ENCODE assay signal across 9 mouse cellular contexts in the genomic region with DNA sequence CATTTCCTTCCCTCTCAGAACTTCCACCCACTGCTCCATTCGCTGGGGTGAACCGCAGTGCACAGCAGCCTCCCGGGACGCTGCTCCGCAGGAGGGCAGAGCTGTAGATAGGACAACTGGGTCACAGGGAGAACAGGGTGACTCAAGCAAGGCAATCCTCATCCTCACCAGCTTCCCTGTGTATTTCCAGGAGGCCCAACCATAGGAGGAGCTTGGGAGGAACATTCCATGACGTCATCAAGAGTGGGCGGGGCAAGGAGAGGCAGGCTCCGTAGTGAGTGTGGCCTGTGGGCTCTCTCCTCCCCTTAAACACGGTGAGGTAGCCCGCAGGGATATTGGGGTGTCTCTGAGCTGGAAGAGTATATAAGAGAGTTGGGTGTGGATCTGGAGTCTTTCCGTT. TPM values are rescaled to one million over a fixed set of nuclear protein-coding genes. Genes with fewer than 3 reads are reported as not detected.
DNase-seq lines count a peak whose midpoint lies in the region; ATAC-seq and TF ChIP-seq lines count a peak whose summit lies in the region.
"Had no signal": no experiment of that assay in that cellular context is flagged by ENCODE, and none has a peak within 500 bp of the region (broad histone marks: within the 10 kb centered on the region; RNA-seq: fewer than 3 reads in every experiment).

No protein-coding gene starts in this region.

- H3K27ac ChIP-seq in heart, adult 2 months: no peak overlapping the region
- no peak overlapping the region for H3K27ac ChIP-seq in forebrain, embryonic 16.5 days (ENCODE audit: low read length)
- peak overlapping the region; percentile 68 for H3K27ac ChIP-seq in midbrain, embryonic 14.5 days (replicated peaks; ENCODE audit: low read depth, low read length)

- H3K4me2 ChIP-seq in forebrain, embryonic 16.5 days (ENCODE audit: low read length): no peak overlapping the region
- no peak overlapping the region for H3K4me2 ChIP-seq in midbrain, embryonic 14.5 days (ENCODE audit: low read length)

- H3K27me3 ChIP-seq in heart, adult 2 months (ENCODE audit: control insufficient read depth, insufficient read depth, low read length): no peaks in the 10 kb centered on the region
- no peaks in the 10 kb centered on the region for H3K27me3 ChIP-seq in forebrain, embryonic 16.5 days (replicated peaks; ENCODE audit: control insufficient read depth, insufficient read depth, low read length)
- no peaks in the 10 kb centered on the region for H3K27me3 ChIP-seq in midbrain, embryonic 14.5 days (ENCODE audit: control insufficient read depth, insufficient read depth, low read length)

- 22% methylated on average over 11 of the region's 11 CpGs for WGBS in heart, adult 2 months
- 31% methylated on average over 11 of the region's 11 CpGs for WGBS in forebrain, embryonic 16.5 days
- WGBS in midbrain, embryonic 14.5 days: 29% methylated on average over 11 of the region's 11 CpGs

- no peaks in the 10 kb centered on the region for H3K9me3 ChIP-seq in forebrain, embryonic 16.5 days (ENCODE audit: control insufficient read depth, low read length)
- no peaks in the 10 kb centered on the region for H3K9me3 ChIP-seq in midbrain, embryonic 14.5 days (ENCODE audit: control insufficient read depth, low read length)

- DNase-seq in heart, adult 8-10 months (ENCODE audit: low spot score): peak; percentile 6
- DNase-seq in heart, adult 2 months: no peak
- peak; percentile 90 for DNase-seq in ZHBTc4 (ENCODE audit: low read depth, low spot score)
- DNase-seq in kidney, postnatal 36 days: peak; percentile 15 to 43
- peak; percentile 74 for DNase-seq in midbrain, embryonic 14.5 days
- DNase-seq in yolk sac, embryonic 10.5 days (ENCODE audit: low spot score): peak; percentile 23
- DNase-seq in cerebellum, adult 11 months: no peak

- H3K4me1 ChIP-seq in heart, adult 2 months (ENCODE audit: control insufficient read depth, insufficient read depth, low read length): no peaks in the 10 kb centered on the region
- peaks cover 11% of the 10 kb centered on the region for H3K4me1 ChIP-seq in forebrain, embryonic 16.5 days (replicated peaks; ENCODE audit: control insufficient read depth, insufficient read depth, low read length)
- peaks cover 14% of the 10 kb centered on the region; the same call in 1 of the 2 replicates for H3K4me1 ChIP-seq in midbrain, embryonic 14.5 days (ENCODE audit: control insufficient read depth, insufficient read depth, low read length)

- H3K36me3 ChIP-seq in heart, adult 2 months (ENCODE audit: control insufficient read depth, insufficient read depth, low read length): no peaks in the 10 kb centered on the region
- H3K36me3 ChIP-seq in forebrain, embryonic 16.5 days (ENCODE audit: control insufficient read depth, insufficient read depth): no peaks in the 10 kb centered on the region
- H3K36me3 ChIP-seq in midbrain, embryonic 14.5 days (ENCODE audit: control insufficient read depth, insufficient read depth, low read length): no peaks in the 10 kb centered on the region
- H3K36me3 ChIP-seq: G1E had no signal

- TF ChIP-seq CTCF in heart, adult 2 months (IDR thresholded peaks at IDR 0.05): no peak

- no peaks in the 10 kb centered on the region for H3K79me2 ChIP-seq in heart, adult 2 months (replicated peaks; ENCODE audit: control insufficient read depth, insufficient read depth, low read length)

- no peak overlapping the region for H3K4me3 ChIP-seq in heart, adult 2 months
- H3K4me3 ChIP-seq in forebrain, embryonic 16.5 days (replicated peaks; ENCODE audit: low read length): no peak overlapping the region
- no peak overlapping the region for H3K4me3 ChIP-seq in midbrain, embryonic 14.5 days (replicated peaks; ENCODE audit: low read depth, low read length)

- no peak for TF ChIP-seq POLR2A in heart, adult 2 months (IDR thresholded peaks at IDR 0.05; ENCODE audit: insufficient read depth, low read depth, low read length)

- ATAC-seq in forebrain, embryonic 16.5 days: peak; percentile 46; the same call in 1 of the 2 replicates
- 0 out of 2 replicates have a peak, but pooled peaks have one; percentile 43 for ATAC-seq in midbrain, embryonic 14.5 days (ENCODE audit: low FRiP score, low TSS enrichment)

- intact Hi-C loops in heart, adult 2 months (cut with DNase I): no loop called here

- no peak overlapping the region for H3K9ac ChIP-seq in heart, adult 2 months (ENCODE audit: low read depth, low read length)
- H3K9ac ChIP-seq in forebrain, embryonic 16.5 days (replicated peaks; ENCODE audit: low read depth, low read length): no peak overlapping the region
- H3K9ac ChIP-seq in midbrain, embryonic 14.5 days (replicated peaks; ENCODE audit: low read length): no peak overlapping the region

- TF ChIP-seq EP300 in heart, adult 2 months (IDR thresholded peaks at IDR 0.05; ENCODE audit: insufficient read depth, low read depth, low read length): no peak

RNA-seq across cellular contexts. Expression of gene Gm6588, which starts 44.3 kb away (rescaled TPM):
- total RNA-seq in heart, adult 8-10 months (2022): not detected
- total RNA-seq in heart, adult 2 months (2021): not detected
- not detected in 2 replicates for polyA plus RNA-seq in heart, adult 2 months (2012; rRNA removed)
- 0.43 and 1.3 TPM in 2 replicates for polyA plus RNA-seq in forebrain, embryonic 16.5 days (2015; fragmentation: Nextera tagmentation; extraction: Ambion mirVana)
- polyA plus RNA-seq in midbrain, embryonic 14.5 days (2014; fragmentation: Nextera tagmentation; extraction: Ambion mirVana): 0.26 and 0.61 TPM in 2 replicates
- polyA plus RNA-seq: G1E had no signal

Comparison
In these comparisons a context has a peak if more than half of its experiments do, and no peak if none do; other contexts are left out.
1. DNase-seq: peak in heart, adult 8-10 months (single experiment), ZHBTc4 (single experiment), kidney, postnatal 36 days (2 of 2), midbrain, embryonic 14.5 days (single experiment) and yolk sac, embryonic 10.5 days (single experiment); none in heart, adult 2 months (0 of 2) and cerebellum, adult 11 months (single experiment).